Mouse (Mus musculus) 3T3-L1 (cell line): Measurements from ENCODE around the gene Maml3.

ENCODE experiments used
- DNase-seq: peaks from one replicate; pipeline ENCODE4 v3.0.0-alpha.2; 2015; ENCODE audit warnings: low read depth, low spot score

Maml3 gene

GRCm38 (mm10) chr3:51670414-51671070 is 434.3 kb downstream of the Maml3 start:
- DNase-seq = peak; percentile 68

GRCm38 (mm10) chr3:51668607-51669006 is 436.3 kb downstream of the Maml3 start:
- peak; percentile 50 for DNase-seq

- DNase-seq = no peak
Observed at GRCm38 (mm10) chr3:51662557-51662956, 442.3 kb downstream of the Maml3 start.

- peak; percentile 31 for DNase-seq
Observed at GRCm38 (mm10) chr3:51661880-51662550, 442.9 kb downstream of the Maml3 start.

GRCm38 (mm10) chr3:51661376-51661775 is 443.5 kb downstream of the Maml3 start:
- peak; percentile 34 for DNase-seq

GRCm38 (mm10) chr3:51660821-51661276 is 444.0 kb downstream of the Maml3 start:
- peak; percentile 87 for DNase-seq

- DNase-seq = no peak
Observed at GRCm38 (mm10) chr3:51660060-51660459, 444.8 kb downstream of the Maml3 start, which contains the start of gene Mgst2. Mgst2 (plus strand) TSS chr3:51660360.

- no peak for DNase-seq
Observed at GRCm38 (mm10) chr3:51659415-51659814, 445.5 kb downstream of the Maml3 start.

- no peak for DNase-seq
Observed at GRCm38 (mm10) chr3:51654303-51655055, 450.4 kb downstream of the Maml3 start.

- peak; percentile 24 for DNase-seq
Observed at GRCm38 (mm10) chr3:51652701-51653100, 452.2 kb downstream of the Maml3 start.

GRCm38 (mm10) chr3:51652292-51652691 is 452.6 kb downstream of the Maml3 start:
- peak; percentile 74 for DNase-seq

- peak; percentile 78 for DNase-seq
Observed at GRCm38 (mm10) chr3:51651149-51651548, 453.7 kb downstream of the Maml3 start.

- DNase-seq = no peak
Observed at GRCm38 (mm10) chr3:51649986-51650385, 454.9 kb downstream of the Maml3 start.

- peak; percentile 61 for DNase-seq
Observed at GRCm38 (mm10) chr3:51649426-51649825, 455.4 kb downstream of the Maml3 start.

- peak; percentile 91 for DNase-seq
Observed at GRCm38 (mm10) chr3:51648037-51648664, 456.7 kb downstream of the Maml3 start.

- DNase-seq = no peak
Observed at GRCm38 (mm10) chr3:51647356-51647755, 457.5 kb downstream of the Maml3 start.

GRCm38 (mm10) chr3:51646301-51646700 is 458.6 kb downstream of the Maml3 start:
- DNase-seq = no peak

- no peak for DNase-seq
Observed at GRCm38 (mm10) chr3:51645484-51645883, 459.4 kb downstream of the Maml3 start.

- DNase-seq = no peak
Observed at GRCm38 (mm10) chr3:51638260-51638659, 466.6 kb downstream of the Maml3 start.

- DNase-seq = no peak
Observed at GRCm38 (mm10) chr3:51637326-51637725, 467.6 kb downstream of the Maml3 start.

GRCm38 (mm10) chr3:51636700-51637099 is 468.2 kb downstream of the Maml3 start:
- DNase-seq = no peak

- DNase-seq = no peak
Observed at GRCm38 (mm10) chr3:51635960-51636359, 468.9 kb downstream of the Maml3 start.
